Mouse (Mus musculus) kidney, postnatal 0 days (tissue): Measurements from ENCODE around the gene Dusp22. TPM values are rescaled to one million over a fixed set of nuclear protein-coding genes. Genes with fewer than 3 reads are reported as not detected.

Source experiments
- ATAC-seq: fragments of 200-750 bp; cut with Nextera tagmentation; replicated peaks from 2 replicates; pipeline ENCODE4 v1.8.0; 2017; ENCODE audit warnings: low read depth, moderate number of reproducible peaks, moderate TSS enrichment, moderate library complexity; ENCODE audit not compliant: low FRiP score
- DNase-seq: peaks from one replicate; pipeline ENCODE4 v3.0.0-alpha.2; 2016; ENCODE audit warnings: low spot score
- H3K27ac ChIP-seq: fragments of 300-500 bp; sonication (generic); 2 replicates; pipeline ENCODE4 v1.5.1; 2014; ENCODE audit warnings: mild to moderate bottlenecking
- H3K27me3 ChIP-seq: fragments of 300-500 bp; sonication (generic); 2 replicates; pipeline ENCODE4 v1.6.1; 2014; ENCODE audit warnings: low read length, mixed read lengths; ENCODE audit not compliant: insufficient read depth
- H3K36me3 ChIP-seq: fragments of 300-500 bp; sonication (generic); 2 replicates; pipeline ENCODE4 v1.6.1; 2014; ENCODE audit warnings: low read length, mixed read lengths; ENCODE audit not compliant: insufficient read depth
- H3K4me1 ChIP-seq: fragments of 300-500 bp; sonication (generic); replicated peaks from 2 replicates; pipeline ENCODE4 v1.6.1; 2014; ENCODE audit warnings: antibody characterized with exemption, low read length, mixed read lengths; ENCODE audit not compliant: insufficient read depth
- H3K4me2 ChIP-seq: fragments of 300-500 bp; sonication (generic); 2 replicates; pipeline ENCODE4 v1.6.1; 2014; ENCODE audit warnings: mild to moderate bottlenecking, low read length, moderate library complexity, mixed read lengths
- H3K4me3 ChIP-seq: fragments of 300-500 bp; sonication (generic); replicated peaks from 2 replicates; pipeline ENCODE4 v1.5.1; 2014; ENCODE audit warnings: low read depth, low read length
- H3K9ac ChIP-seq: fragments of 300-500 bp; sonication (generic); 2 replicates; pipeline ENCODE4 v1.6.1; 2014; ENCODE audit warnings: low read depth, low read length
- H3K9me3 ChIP-seq: fragments of 300-500 bp; sonication (generic); replicated peaks from 2 replicates; pipeline ENCODE4 v1.6.1; 2016; ENCODE audit warnings: low read length, inconsistent platforms, mixed read lengths
- CTCF ChIP-seq: IDR thresholded peaks from 2 replicates; pipeline ENCODE4 v1.5.1; 2016; ENCODE audit warnings: antibody characterized with exemption, low read depth, mild to moderate bottlenecking, moderate library complexity
- WGBS: fragments of 180-500 bp; shearing (Covaris S2); extraction: QIAGEN DNeasy Blood & Tissue Kit; methylation state at CpG from one replicate; pipeline ENCODE4 v1.1.7; 2014; 5-methylcytosine and 5-hydroxymethylcytosine counted together
- polyA plus RNA-seq: library from polyadenylated mRNA; unstranded; fragments of >200 nt; fragmentation: Nextera tagmentation; extraction: Ambion mirVana; gene quantifications from 2 replicates; pipeline ENCODE4 v1.2.1, GENCODE M21; 2015

Dusp22 gene
- polyA plus RNA-seq, 1 experiment from 2014 or later = 18.0 TPM

DNA sequence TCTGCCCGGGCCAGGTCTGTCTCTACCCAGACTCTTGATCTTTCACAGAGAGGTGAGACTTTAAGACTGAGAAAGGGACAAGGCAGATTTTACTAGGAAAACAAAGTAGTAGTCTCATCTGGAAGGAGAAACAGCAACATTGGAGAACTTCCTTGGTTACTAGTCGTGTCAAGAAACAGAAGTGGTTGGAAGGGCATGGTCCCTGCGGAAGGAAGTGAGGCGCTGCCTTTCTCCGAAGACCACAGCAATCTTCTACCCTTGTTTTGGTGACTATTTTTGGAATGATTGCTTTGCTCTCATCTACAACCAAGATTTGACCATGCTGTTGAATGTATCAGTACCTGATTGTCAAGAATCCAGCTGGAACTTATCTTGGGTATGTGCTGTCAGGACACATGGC is 38.1 kb downstream of the Dusp22 start:
- Histone ChIP-seq H3K27ac (no peak overlapping the region), H3K4me2 (no peak overlapping the region), H3K27me3 (no peaks in the 10 kb centered on the region), H3K36me3 (no peaks in the 10 kb centered on the region), H3K9me3 (no peaks in the 10 kb centered on the region), H3K4me3 (no peak overlapping the region), H3K9ac (no peak overlapping the region), H3K4me1 (no peaks in the 10 kb centered on the region)
- WGBS = 89% methylated on average over 5 of the region's 5 CpGs
- DNase-seq (no peak), ATAC-seq (no peak)
- no peak for TF ChIP-seq CTCF

DNA sequence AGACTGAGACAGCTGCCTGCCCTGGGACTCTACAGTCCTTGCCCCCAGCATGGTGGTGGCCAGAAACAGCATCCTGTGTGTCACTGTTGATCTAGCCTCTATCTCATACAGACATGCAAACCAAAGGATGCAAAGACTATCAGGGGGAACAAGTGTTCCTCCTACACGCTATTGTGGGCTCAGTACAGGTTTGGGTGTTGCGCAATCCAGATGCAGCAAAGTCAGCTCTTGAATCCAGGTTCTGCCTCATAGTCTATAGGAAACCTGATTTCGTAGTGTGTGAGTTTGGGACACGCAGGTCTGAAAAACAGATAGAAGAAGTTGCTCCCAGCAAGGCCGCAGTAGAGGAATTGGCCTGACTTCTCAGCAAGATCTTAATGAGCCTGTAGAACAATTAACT is 42.9 kb downstream of the Dusp22 start:
- no peak for DNase-seq
- Histone ChIP-seq H3K36me3 (0 out of 2 replicates have a peak, but pooled peaks cover 4% of the 10 kb centered on the region), H3K4me3 (no peak overlapping the region), H3K27me3 (no peaks in the 10 kb centered on the region), H3K9me3 (no peaks in the 10 kb centered on the region), H3K9ac (no peak overlapping the region), H3K4me2 (no peak overlapping the region), H3K27ac (no peak overlapping the region), H3K4me1 (no peaks in the 10 kb centered on the region)
- ATAC-seq = no peak
- TF ChIP-seq CTCF = no peak
- 97% methylated on average over 5 of the region's 5 CpGs for WGBS

DNA sequence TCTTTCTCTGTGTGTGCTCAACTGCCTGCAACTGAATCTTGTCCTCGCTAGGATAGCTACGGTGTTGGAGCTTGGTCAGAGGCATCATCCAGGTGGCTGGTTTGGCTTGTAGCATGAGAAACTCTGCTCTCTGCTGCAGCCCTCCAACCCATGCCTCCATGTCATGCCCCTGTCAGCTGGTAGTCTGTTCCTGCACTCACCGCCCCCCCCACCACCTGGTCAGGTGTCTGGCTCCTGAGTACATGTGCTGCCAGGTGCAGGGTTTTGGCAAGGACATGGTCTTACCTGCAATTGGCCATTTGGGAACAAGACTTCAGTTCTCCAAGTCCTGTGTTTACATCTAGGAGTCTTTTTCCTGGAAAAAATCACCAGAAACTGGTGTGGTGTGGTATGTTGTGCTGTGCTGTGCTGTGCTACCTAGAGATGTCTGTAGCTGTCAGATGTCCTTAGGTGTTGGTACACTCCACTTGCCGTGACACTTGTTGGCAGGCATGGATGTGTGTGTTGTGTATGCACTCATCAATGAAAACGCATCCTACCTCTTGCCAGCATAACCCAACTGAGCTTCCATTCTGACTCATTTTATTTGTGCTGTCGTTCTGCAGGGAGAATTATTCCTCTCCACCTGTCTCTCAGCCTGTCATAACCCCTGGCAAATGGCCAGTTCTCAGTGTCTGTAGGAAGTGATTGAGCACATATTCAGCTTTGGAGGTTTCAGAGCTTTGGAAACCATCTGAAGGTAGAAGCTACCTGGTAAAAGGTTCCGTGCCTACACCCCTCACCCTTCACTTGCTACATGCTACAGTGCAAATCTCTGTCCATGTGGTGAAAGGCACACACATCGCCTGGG is 44.7 kb downstream of the Dusp22 start:
- Histone ChIP-seq H3K4me3 (no peak overlapping the region), H3K27ac (no peak overlapping the region), H3K27me3 (no peaks in the 10 kb centered on the region), H3K4me1 (no peaks in the 10 kb centered on the region), H3K9ac (no peak overlapping the region), H3K36me3 (0 out of 2 replicates have a peak, but pooled peaks cover 4% of the 10 kb centered on the region), H3K4me2 (no peak overlapping the region), H3K9me3 (no peaks in the 10 kb centered on the region)
- ATAC-seq (no peak), DNase-seq (no peak)
- 84% methylated on average over 8 of the region's 8 CpGs for WGBS
- TF ChIP-seq CTCF = no peak

DNA sequence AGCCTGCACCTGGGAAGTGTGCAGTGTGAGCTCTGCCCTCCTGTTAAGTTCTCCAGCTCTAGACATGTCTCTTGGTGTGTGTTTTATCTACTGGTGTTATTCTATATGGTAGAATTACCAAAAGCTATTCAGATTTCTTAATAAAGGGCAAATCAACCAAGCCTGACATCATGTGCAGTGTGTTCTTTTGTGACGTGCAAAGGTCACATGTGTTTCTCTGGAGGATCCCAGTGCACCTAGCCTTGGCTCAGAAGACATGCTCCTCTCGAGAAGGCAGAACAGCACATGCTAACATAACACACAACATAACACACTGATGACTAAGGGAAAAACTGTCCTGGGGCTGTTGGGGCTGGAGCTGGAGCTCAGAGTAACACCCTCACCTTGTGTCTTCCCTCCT is 51.3 kb downstream of the Dusp22 start:
- Histone ChIP-seq H3K9ac (no peak overlapping the region), H3K36me3 (no peaks in the 10 kb centered on the region), H3K4me3 (no peak overlapping the region), H3K4me2 (no peak overlapping the region), H3K4me1 (no peaks in the 10 kb centered on the region), H3K27ac (no peak overlapping the region), H3K9me3 (no peaks in the 10 kb centered on the region), H3K27me3 (no peaks in the 10 kb centered on the region)
- ATAC-seq = no peak
- no peak for TF ChIP-seq CTCF
- 72% methylated on average over 2 of the region's 2 CpGs for WGBS
- DNase-seq = no peak

DNA sequence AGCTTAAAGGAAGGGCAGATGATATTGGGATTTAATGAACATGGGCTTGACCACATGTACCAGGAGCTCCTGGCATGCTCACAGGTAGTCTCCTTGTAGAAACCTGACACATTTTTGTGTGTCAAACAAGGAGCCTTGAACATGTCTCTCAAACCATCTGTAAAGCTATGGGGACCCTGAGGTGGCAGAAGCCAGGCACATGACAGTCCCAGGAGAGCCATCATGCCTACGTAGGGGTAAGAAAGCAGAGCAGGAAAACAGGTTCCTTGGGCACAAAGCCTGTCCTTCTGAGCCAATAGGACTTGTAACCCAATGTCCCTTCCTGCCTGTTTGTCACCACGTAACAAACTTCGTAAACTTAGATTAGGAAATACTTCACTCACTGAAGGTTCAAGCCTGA is 51.9 kb downstream of the Dusp22 start:
- WGBS = 98% methylated on average over 3 of the region's 3 CpGs
- TF ChIP-seq CTCF = no peak
- no peaks in the 10 kb centered on the region for H3K27me3 ChIP-seq
- H3K9ac ChIP-seq = no peak overlapping the region
- H3K4me2 ChIP-seq = no peak overlapping the region
- H3K9me3 ChIP-seq = no peaks in the 10 kb centered on the region
- no peak for ATAC-seq
- no peaks in the 10 kb centered on the region for H3K36me3 ChIP-seq
- H3K4me3 ChIP-seq = no peak overlapping the region
- DNase-seq = no peak
- H3K27ac ChIP-seq = no peak overlapping the region
- no peaks in the 10 kb centered on the region for H3K4me1 ChIP-seq

DNA sequence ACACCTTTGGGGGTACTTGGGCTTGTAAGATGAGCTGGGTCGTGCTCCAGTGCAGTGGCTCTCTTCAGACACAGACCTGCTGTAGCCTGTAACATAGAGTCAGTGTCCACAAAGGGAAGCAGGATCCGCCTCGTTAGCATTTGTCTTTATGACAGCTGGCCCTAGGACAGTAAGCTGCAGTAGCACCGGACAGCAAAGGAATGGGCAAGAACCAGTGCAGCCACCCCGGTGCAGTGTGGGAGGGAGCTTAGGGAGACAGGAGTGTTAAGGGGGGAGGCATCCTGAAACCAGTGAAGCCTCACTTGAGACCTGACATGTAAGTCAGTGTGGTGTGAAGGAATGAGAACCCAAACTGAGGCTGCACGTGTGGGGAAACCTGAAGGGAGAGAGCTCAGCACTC is 52.5 kb downstream of the Dusp22 start:
- peak; percentile 78 for ATAC-seq
- no peak overlapping the region for H3K4me2 ChIP-seq

More for the DNA sequence above, 52.5 kb downstream of the Dusp22 start:
- TF ChIP-seq CTCF = no peak
- Histone ChIP-seq H3K27ac (no peak overlapping the region), H3K4me1 (no peaks in the 10 kb centered on the region), H3K9me3 (no peaks in the 10 kb centered on the region), H3K4me3 (no peak overlapping the region), H3K9ac (no peak overlapping the region), H3K27me3 (no peaks in the 10 kb centered on the region), H3K36me3 (no peaks in the 10 kb centered on the region)
- peak; percentile 69 for DNase-seq
- WGBS = 46% methylated on average over 6 of the region's 6 CpGs
